Mouse (Mus musculus) heart, postnatal 0 days (tissue): ENCODE results near the gene Fermt2. TPM values are rescaled to one million over a fixed set of nuclear protein-coding genes. Genes with fewer than 3 reads are reported as not detected.

Source experiments
- ATAC-seq: fragments of 200-750 bp; cut with Nextera tagmentation; 2 replicates; pipeline ENCODE4 v1.8.0; 2017; ENCODE audit warnings: low read depth, moderate number of reproducible peaks, moderate library complexity; ENCODE audit not compliant: insufficient read depth
- DNase-seq: peaks from one replicate; pipeline ENCODE4 v3.0.0-alpha.2; 2016; ENCODE audit warnings: low spot score
- H3K27ac ChIP-seq: fragments of 300-500 bp; sonication (generic); 2 replicates; pipeline ENCODE4 v1.5.1; 2014; ENCODE audit warnings: low read depth, mild to moderate bottlenecking
- H3K27me3 ChIP-seq: fragments of 300-500 bp; sonication (generic); 2 replicates; pipeline ENCODE4 v1.6.1; 2014; ENCODE audit warnings: low read length, mixed read lengths; ENCODE audit not compliant: control insufficient read depth, insufficient read depth
- H3K36me3 ChIP-seq: fragments of 300-500 bp; sonication (generic); replicated peaks from 2 replicates; pipeline ENCODE4 v1.6.1; 2014; ENCODE audit warnings: low read length, mixed read lengths; ENCODE audit not compliant: control insufficient read depth, insufficient read depth
- H3K4me1 ChIP-seq: fragments of 300-500 bp; sonication (generic); 2 replicates; pipeline ENCODE4 v1.6.1; 2014; ENCODE audit warnings: antibody characterized with exemption; ENCODE audit not compliant: control insufficient read depth, insufficient read depth
- H3K4me2 ChIP-seq: fragments of 300-500 bp; sonication (generic); 2 replicates; pipeline ENCODE4 v1.6.1; 2014; ENCODE audit warnings: low read depth, mild to moderate bottlenecking, low read length, moderate library complexity
- H3K4me3 ChIP-seq: fragments of 300-500 bp; sonication (generic); 2 replicates; pipeline ENCODE4 v1.5.1; 2014; ENCODE audit warnings: low read depth, low read length
- H3K9ac ChIP-seq: fragments of 300-500 bp; sonication (generic); replicated peaks from 2 replicates; pipeline ENCODE4 v1.6.1; 2014; ENCODE audit warnings: low read depth, low read length, mixed read lengths
- H3K9me3 ChIP-seq: fragments of 300-500 bp; sonication (generic); replicated peaks from 2 replicates; pipeline ENCODE4 v1.6.1; 2016; ENCODE audit warnings: low read length; ENCODE audit not compliant: control insufficient read depth
- CTCF ChIP-seq: IDR thresholded peaks from 2 replicates; pipeline ENCODE4 v1.5.1; 2016; ENCODE audit warnings: antibody characterized with exemption, control low read depth, low read depth
- EP300 ChIP-seq: IDR thresholded peaks from 2 replicates; pipeline ENCODE4 v1.6.1; 2016; ENCODE audit warnings: antibody characterized with exemption, low read depth
- WGBS: fragments of 180-500 bp; shearing (Covaris S2); extraction: QIAGEN DNeasy Blood & Tissue Kit; methylation state at CpG from one replicate; pipeline ENCODE4 v1.1.7; 2014; 5-methylcytosine and 5-hydroxymethylcytosine counted together
- polyA plus RNA-seq: library from polyadenylated mRNA; unstranded; fragments of >200 nt; fragmentation: Nextera tagmentation; extraction: Ambion mirVana; gene quantifications from 2 replicates; pipeline ENCODE4 v1.2.1, GENCODE M21; 2015
- total RNA-seq: library from RNA; depleted of rRNA; stranded (reverse); fragments of >200 nt; gene quantifications from 2 replicates; pipeline ENCODE4 v1.2.3, GENCODE M21; 2014; ENCODE audit warnings: low replicate concordance

The Fermt2 gene
- total and polyA plus RNA-seq, 2 experiments from 2014 or later: 119 to 221 TPM

- H3K4me2 ChIP-seq: no peak overlapping the region
- 59% methylated on average over 5 of the region's 5 CpGs for WGBS
- H3K4me1 ChIP-seq: peaks cover 54% of the 10 kb centered on the region
- no peaks in the 10 kb centered on the region for H3K9me3 ChIP-seq
- peaks cover 14% of the 10 kb centered on the region for H3K36me3 ChIP-seq
- ATAC-seq (no peak), DNase-seq (no peak)
- peak overlapping the region; percentile 16; the same call in 1 of the 2 replicates for H3K9ac ChIP-seq
- H3K27me3 ChIP-seq: no peaks in the 10 kb centered on the region
- no peak for TF ChIP-seq EP300
- TF ChIP-seq CTCF: no peak
- no peak overlapping the region for H3K4me3 ChIP-seq
- peak overlapping the region; percentile 86 for H3K27ac ChIP-seq
Observed at GRCm38 (mm10) chr14:45453538-45454233, 76.2 kb downstream of the Fermt2 start.

- 7% methylated on average over 11 of the region's 11 CpGs for WGBS
- H3K4me1 ChIP-seq: peaks cover 54% of the 10 kb centered on the region
- H3K27ac ChIP-seq: peak overlapping the region; percentile 86
- ATAC-seq (peak; percentile 77), DNase-seq (peak; percentile 65)
- H3K9me3 ChIP-seq: no peaks in the 10 kb centered on the region
- H3K4me2 ChIP-seq: no peak overlapping the region; the same call in 1 of the 2 replicates
- no peaks in the 10 kb centered on the region for H3K27me3 ChIP-seq
- TF ChIP-seq CTCF: no peak
- TF ChIP-seq EP300: peak; percentile 92
- peaks cover 7% of the 10 kb centered on the region for H3K36me3 ChIP-seq
- no peak overlapping the region for H3K4me3 ChIP-seq
- no peak overlapping the region; the same call in 1 of the 2 replicates for H3K9ac ChIP-seq
Observed at GRCm38 (mm10) chr14:45452861-45453512, 76.9 kb downstream of the Fermt2 start.

GRCm38 (mm10) chr14:45452148-45452547 is 77.8 kb downstream of the Fermt2 start:
- no peak for DNase-seq
- no peak overlapping the region for H3K4me2 ChIP-seq
- no peaks in the 10 kb centered on the region for H3K36me3 ChIP-seq
- ATAC-seq: no peak
- H3K9ac ChIP-seq: no peak overlapping the region
- no peak for TF ChIP-seq CTCF
- TF ChIP-seq EP300: no peak
- H3K4me1 ChIP-seq: peaks cover 51% of the 10 kb centered on the region
- 37% methylated on average over 4 of the region's 4 CpGs for WGBS
- no peaks in the 10 kb centered on the region for H3K9me3 ChIP-seq
- no peaks in the 10 kb centered on the region for H3K27me3 ChIP-seq
- no peak overlapping the region for H3K4me3 ChIP-seq
- peak overlapping the region; percentile 86 for H3K27ac ChIP-seq

- WGBS: 16% methylated on average over 2 of the region's 2 CpGs
- no peak for TF ChIP-seq CTCF
- no peak for TF ChIP-seq EP300
- Histone ChIP-seq H3K4me3 (no peak overlapping the region), H3K9ac (no peak overlapping the region), H3K27me3 (no peaks in the 10 kb centered on the region), H3K9me3 (no peaks in the 10 kb centered on the region), H3K27ac (peak overlapping the region; percentile 9), H3K36me3 (no peaks in the 10 kb centered on the region), H3K4me2 (no peak overlapping the region), H3K4me1 (peaks cover 44% of the 10 kb centered on the region)
- ATAC-seq (0 out of 2 replicates have a peak, but pooled peaks have one; percentile 17), DNase-seq (peak; percentile 66)
Observed at GRCm38 (mm10) chr14:45451090-45451489, 78.8 kb downstream of the Fermt2 start.

GRCm38 (mm10) chr14:45446777-45447176 is 83.1 kb downstream of the Fermt2 start:
- DNase-seq: no peak
- Histone ChIP-seq H3K9me3 (no peaks in the 10 kb centered on the region), H3K36me3 (no peaks in the 10 kb centered on the region), H3K4me1 (peaks cover 18% of the 10 kb centered on the region), H3K4me2 (no peak overlapping the region), H3K27me3 (no peaks in the 10 kb centered on the region), H3K27ac (no peak overlapping the region; the same call in 1 of the 2 replicates), H3K9ac (no peak overlapping the region), H3K4me3 (no peak overlapping the region)
- WGBS: 78% methylated on average over 3 of the region's 3 CpGs
- TF ChIP-seq EP300: no peak
- TF ChIP-seq CTCF: no peak
- ATAC-seq: no peak
